Mouse (Mus musculus) liver, embryonic 11.5 days (tissue): ENCODE data around the gene D830030K20Rik. TPM values are rescaled to one million over a fixed set of nuclear protein-coding genes. Genes with fewer than 3 reads are reported as not detected.
"Not testable (repeated sequence)": the region's sequence is repeated elsewhere in the genome, so short reads cannot be mapped to it uniquely, and the experiment has no call there.

ENCODE experiments used
- ATAC-seq: fragments of 200-750 bp; cut with Nextera tagmentation; replicated peaks from 2 replicates; pipeline ENCODE4 v1.8.0; 2017; ENCODE audit warnings: moderate number of reproducible peaks, mild to moderate bottlenecking, moderate TSS enrichment, moderate library complexity; ENCODE audit not compliant: low FRiP score
- DNase-seq: peaks from one replicate; pipeline ENCODE4 v3.0.0-alpha.2; 2017; ENCODE audit warnings: low spot score
- H3K27ac ChIP-seq: fragments of 300-500 bp; sonication (generic); 2 replicates; pipeline ENCODE4 v1.5.1; 2014; ENCODE audit warnings: mild to moderate bottlenecking, low read depth, low read length, control low read depth
- H3K27me3 ChIP-seq: fragments of 300-500 bp; sonication (generic); replicated peaks from 2 replicates; pipeline ENCODE4 v1.6.1; 2014; ENCODE audit warnings: low read length, mixed read lengths; ENCODE audit not compliant: control insufficient read depth, insufficient read depth
- H3K36me3 ChIP-seq: fragments of 300-500 bp; sonication (generic); 2 replicates; pipeline ENCODE4 v1.6.1; 2014; ENCODE audit warnings: mild to moderate bottlenecking, low read length, moderate library complexity, mixed read lengths; ENCODE audit not compliant: control insufficient read depth, insufficient read depth
- H3K4me1 ChIP-seq: fragments of 300-500 bp; sonication (generic); replicated peaks from 2 replicates; pipeline ENCODE4 v1.6.1; 2014; ENCODE audit warnings: low read length, mixed read lengths; ENCODE audit not compliant: control insufficient read depth, insufficient read depth
- H3K4me2 ChIP-seq: fragments of 300-500 bp; sonication (generic); 2 replicates; pipeline ENCODE4 v1.6.1; 2014; ENCODE audit warnings: mild to moderate bottlenecking, control low read depth, moderate library complexity
- H3K4me3 ChIP-seq: fragments of 300-500 bp; sonication (generic); 2 replicates; pipeline ENCODE4 v1.5.1; 2014; ENCODE audit warnings: low read depth, low read length, control low read depth
- H3K9ac ChIP-seq: fragments of 300-500 bp; sonication (generic); 2 replicates; pipeline ENCODE4 v1.6.1; 2014; ENCODE audit warnings: low read depth, low read length, control low read depth
- H3K9me3 ChIP-seq: fragments of 300-500 bp; sonication (generic); 2 replicates; pipeline ENCODE4 v1.6.1; 2016; ENCODE audit warnings: low read length, inconsistent platforms, mixed read lengths; ENCODE audit not compliant: control insufficient read depth
- WGBS: fragments of 180-500 bp; shearing (Covaris S2); extraction: QIAGEN DNeasy Blood & Tissue Kit; methylation state at CpG from one replicate; pipeline ENCODE4 v1.1.7; 2014; 5-methylcytosine and 5-hydroxymethylcytosine counted together
- polyA plus RNA-seq: library from polyadenylated mRNA; unstranded; fragments of >200 nt; fragmentation: Nextera tagmentation; extraction: Ambion mirVana; gene quantifications from 2 replicates; pipeline ENCODE4 v1.2.1, GENCODE M21; 2014

Gene D830030K20Rik
- polyA plus RNA-seq: 2.4 and 2.7 TPM in 2 replicates

DNA sequence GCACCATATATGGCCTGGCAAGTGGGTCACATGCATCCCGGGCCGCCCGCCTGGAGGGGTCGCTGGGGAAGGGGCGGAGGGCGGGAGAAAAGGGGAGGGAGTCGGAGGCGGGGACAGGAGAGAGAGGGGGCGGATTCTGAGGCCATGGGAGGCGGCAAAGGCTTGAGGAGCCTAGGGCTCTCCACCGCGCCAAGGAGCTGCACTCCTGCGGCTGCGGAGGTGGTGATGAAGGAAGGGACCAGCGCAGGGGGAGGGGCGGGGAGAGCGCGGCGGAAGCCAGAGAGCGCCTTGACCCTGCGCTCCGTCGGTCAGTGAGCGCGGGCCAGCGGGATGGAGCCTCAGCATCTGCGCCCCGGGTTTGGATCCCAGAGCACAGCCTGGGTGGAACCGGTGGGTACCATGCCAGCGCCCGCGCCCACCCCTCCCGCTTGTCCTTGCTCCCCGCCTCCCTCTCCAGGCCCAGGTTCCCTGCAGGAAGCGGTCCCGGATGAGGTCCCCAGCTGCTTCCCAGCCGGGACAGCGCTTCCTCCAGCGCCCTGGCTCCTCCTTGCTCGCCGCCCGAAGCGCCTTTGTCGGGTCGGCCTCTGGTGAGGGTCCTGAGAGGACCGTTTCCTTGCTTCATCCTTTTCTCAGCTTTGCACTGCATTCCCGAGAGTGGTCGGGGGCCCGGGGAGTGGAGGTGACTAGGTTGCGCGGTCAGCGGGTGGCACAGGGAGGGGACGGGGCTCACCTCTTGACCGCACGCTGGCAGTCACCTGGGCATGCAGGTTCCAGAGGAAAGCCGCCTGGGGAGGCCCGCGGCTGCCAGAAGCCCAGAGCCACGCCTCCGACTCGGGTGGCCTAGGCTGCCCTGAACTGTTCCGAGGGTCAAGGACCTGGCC, at the start of gene D830030K20Rik:
Gene D830030K20Rik (plus strand): TSS at position 217 of the 881 bp plus-strand sequence.
- not testable (repeated sequence) for H3K4me1 ChIP-seq, ATAC-seq, H3K27me3 ChIP-seq, H3K36me3 ChIP-seq, H3K9ac ChIP-seq, H3K27ac ChIP-seq, H3K9me3 ChIP-seq
- DNase-seq: peak; percentile 30
- WGBS: 2% methylated on average over 15 of the region's 62 CpGs
- H3K4me3 ChIP-seq: peak within 1 kb of the TSS; percentile 37
- peak within 1 kb of the TSS; percentile 58 for H3K4me2 ChIP-seq

DNA sequence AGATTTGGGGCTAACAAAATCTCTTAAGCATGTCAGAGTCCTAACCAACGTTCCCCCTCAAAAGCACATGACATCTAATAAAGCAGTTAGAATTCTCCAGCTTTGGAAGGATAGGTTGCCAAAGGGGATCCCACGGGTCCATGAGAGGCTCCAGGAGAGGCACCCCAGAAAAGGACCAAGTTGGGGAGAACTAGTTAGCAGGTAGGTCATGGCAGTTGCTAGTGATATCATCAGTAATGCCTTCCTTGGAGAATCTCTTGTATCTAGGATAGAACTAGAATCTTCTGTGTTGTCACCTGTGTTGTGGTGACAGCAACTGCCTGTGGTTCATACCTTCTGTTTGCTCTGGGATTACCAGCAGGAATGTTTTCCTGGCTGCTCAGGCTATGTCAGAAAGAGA, 20.3 kb upstream of the D830030K20Rik start, which contains the start of gene Gm5795:
Gene Gm5795 (plus strand): TSS at position 301 of the 400 bp plus-strand sequence.
- not testable (repeated sequence) for H3K4me1 ChIP-seq, H3K9ac ChIP-seq, H3K27me3 ChIP-seq, ATAC-seq, H3K36me3 ChIP-seq, H3K27ac ChIP-seq, H3K4me2 ChIP-seq, DNase-seq, H3K4me3 ChIP-seq, H3K9me3 ChIP-seq
- no CpG with 5 or more reads among the region's 2 CpGs for WGBS

DNA sequence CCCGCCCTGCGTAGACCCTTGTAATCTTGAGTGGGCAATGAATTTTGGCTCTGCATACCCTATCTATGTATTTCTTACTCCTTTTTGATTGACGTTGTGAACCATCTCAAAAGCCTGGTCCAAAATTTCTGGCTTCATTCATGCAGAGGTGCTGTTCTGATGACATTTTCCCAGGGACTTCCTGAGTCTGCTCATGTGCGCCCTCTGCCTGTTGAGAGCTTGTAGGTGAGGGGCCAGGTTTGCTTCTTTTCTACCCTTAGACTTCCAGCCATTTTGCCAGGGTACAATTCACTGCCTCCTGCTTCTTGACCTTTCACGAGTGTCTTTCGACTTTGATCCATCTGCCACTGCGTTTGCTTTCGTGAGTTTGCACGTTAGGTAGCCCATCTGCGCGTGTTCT, 1.1 kb downstream of the D830030K20Rik start:
- not testable (repeated sequence) for H3K9me3 ChIP-seq, H3K36me3 ChIP-seq, DNase-seq, H3K4me2 ChIP-seq, H3K9ac ChIP-seq, ATAC-seq, H3K27me3 ChIP-seq, H3K4me3 ChIP-seq, H3K27ac ChIP-seq, H3K4me1 ChIP-seq
- 10% methylated on average over 9 of the region's 11 CpGs for WGBS

DNA sequence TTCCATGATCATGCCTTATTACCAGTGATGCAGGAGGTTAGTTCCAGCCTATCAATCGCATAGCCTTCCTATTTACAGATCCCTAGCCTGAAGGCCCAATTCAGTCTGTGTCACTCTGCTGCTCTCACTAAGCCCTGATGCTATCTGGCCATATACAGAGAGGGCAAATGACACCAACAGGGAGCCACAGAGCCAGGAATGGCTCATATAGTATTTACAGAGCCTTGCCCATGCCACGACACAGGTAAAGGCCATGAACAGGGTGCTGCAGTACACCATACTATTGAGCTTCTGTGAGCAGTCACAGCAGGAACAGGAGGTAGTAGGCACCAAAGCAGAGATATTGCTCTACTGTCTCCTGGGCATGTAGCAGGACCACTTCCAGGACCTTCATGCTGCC, 54.2 kb downstream of the D830030K20Rik start:
- H3K9me3 ChIP-seq, ATAC-seq, DNase-seq, H3K36me3 ChIP-seq, H3K4me3 ChIP-seq, H3K9ac ChIP-seq, H3K4me1 ChIP-seq, H3K27me3 ChIP-seq, H3K27ac ChIP-seq, H3K4me2 ChIP-seq: not testable (repeated sequence)
- WGBS: 83% methylated on average over 2 of the region's 2 CpGs

Other genes with a start within 250 kb of the D830030K20Rik start
- not detected in 2 replicates for gene Gm2888, start 178.5 kb upstream of the D830030K20Rik start, polyA plus RNA-seq
- gene Gm2897, start 159.2 kb upstream of the D830030K20Rik start, polyA plus RNA-seq: 0.79 and 1.1 TPM in 2 replicates
- not detected in 2 replicates for gene Gm10340, start 74.5 kb upstream of the D830030K20Rik start, polyA plus RNA-seq
- gene Gm5795, start 20.2 kb upstream of the D830030K20Rik start, polyA plus RNA-seq: not detected in 2 replicates
- not detected in 2 replicates for gene Gm2956, start 124.1 kb downstream of the D830030K20Rik start, polyA plus RNA-seq
- gene Gm10413, start 186.6 kb downstream of the D830030K20Rik start, polyA plus RNA-seq: not detected in 2 replicates
- 0.40 and 0.43 TPM in 2 replicates for gene Gm10409, start 204.1 kb downstream of the D830030K20Rik start, polyA plus RNA-seq
- 0.99 TPM in 1 of 2 replicates, not detected in the other for gene Gm3005, start 219.6 kb downstream of the D830030K20Rik start, polyA plus RNA-seq
- gene Gm10408, start 240.9 kb downstream of the D830030K20Rik start, polyA plus RNA-seq: not detected in 2 replicates